Mouse (Mus musculus): ENCODE results near the gene Treml4.

- TF ChIP-seq E2F4 (IDR thresholded peaks at IDR 0.05; ENCODE audit: insufficient read depth) = no peak
- TF ChIP-seq POLR2A (IDR thresholded peaks at IDR 0.05; ENCODE audit: insufficient read length, low read depth) = no peak
- no peak for TF ChIP-seq MYOG (IDR thresholded peaks at IDR 0.05; ENCODE audit: control insufficient read depth in 1 of 3, insufficient read depth in 1 of 3, insufficient read length in 2 of 3, low read depth in 2 of 3)
- TF ChIP-seq USF1 (IDR thresholded peaks at IDR 0.05; ENCODE audit: low read depth) = no peak
- no peak for TF ChIP-seq POLR2AphosphoS2 (IDR thresholded peaks at IDR 0.05; ENCODE audit: insufficient read length, low read depth)
Measured at GRCm38 (mm10) chr17:48279002-48279401, 14.9 kb downstream of the Treml4 start.
